Mouse (Mus musculus) neural tube, embryonic 13.5 days (tissue): ENCODE measurements around the gene Mcm6. TPM values are rescaled to one million over a fixed set of nuclear protein-coding genes. Genes with fewer than 3 reads are reported as not detected.
"Not testable (repeated sequence)": the region's sequence is repeated elsewhere in the genome, so short reads cannot be mapped to it uniquely, and the experiment has no call there.

Experiments
- ATAC-seq: fragments of 200-750 bp; cut with Nextera tagmentation; 2 replicates; pipeline ENCODE4 v1.8.0; 2017; ENCODE audit warnings: low read depth, mild to moderate bottlenecking, moderate TSS enrichment, moderate library complexity
- H3K27ac ChIP-seq: fragments of 300-500 bp; sonication (generic); replicated peaks from 2 replicates; pipeline ENCODE4 v1.5.1; 2015; ENCODE audit warnings: moderate library complexity, mild to moderate bottlenecking, inconsistent platforms
- H3K27me3 ChIP-seq: fragments of 300-500 bp; sonication (generic); 2 replicates; pipeline ENCODE4 v1.6.1; 2015; ENCODE audit warnings: mild to moderate bottlenecking, inconsistent platforms
- H3K36me3 ChIP-seq: fragments of 300-500 bp; sonication (generic); 2 replicates; pipeline ENCODE4 v1.6.1; 2015; ENCODE audit warnings: mild to moderate bottlenecking, inconsistent platforms
- H3K4me1 ChIP-seq: fragments of 300-500 bp; sonication (generic); replicated peaks from 2 replicates; pipeline ENCODE4 v1.6.1; 2015; ENCODE audit warnings: inconsistent platforms
- H3K4me2 ChIP-seq: fragments of 300-500 bp; sonication (generic); 2 replicates; pipeline ENCODE4 v1.6.1; 2015; ENCODE audit warnings: inconsistent platforms, mild to moderate bottlenecking, moderate library complexity
- H3K4me3 ChIP-seq: fragments of 300-500 bp; sonication (generic); 2 replicates; pipeline ENCODE4 v1.5.1; 2015; ENCODE audit warnings: mild to moderate bottlenecking, inconsistent platforms
- H3K9ac ChIP-seq: fragments of 300-500 bp; sonication (generic); 2 replicates; pipeline ENCODE4 v1.6.1; 2015; ENCODE audit warnings: moderate library complexity, mild to moderate bottlenecking, inconsistent platforms
- H3K9me3 ChIP-seq: fragments of 300-500 bp; sonication (generic); 2 replicates; pipeline ENCODE4 v1.6.1; 2016; ENCODE audit warnings: inconsistent platforms
- WGBS: fragments of 180-500 bp; shearing (Covaris S2); methylation state at CpG from one replicate; pipeline ENCODE4 v1.1.7; 2015; 5-methylcytosine and 5-hydroxymethylcytosine counted together
- polyA plus RNA-seq: library from polyadenylated mRNA; unstranded; fragments of >200 nt; fragmentation: Nextera tagmentation; extraction: Ambion mirVana; gene quantifications from 2 replicates; pipeline ENCODE4 v1.2.1, GENCODE M21; 2015

Gene Mcm6
- polyA plus RNA-seq, 1 experiment from 2014 or later = 66.4 TPM

GRCm38 (mm10) chr1:128324776-128325175 lies 34.7 kb downstream of the Mcm6 start:
- no peaks in the 10 kb centered on the region; the same call in 1 of the 2 replicates for H3K36me3 ChIP-seq
- H3K27ac ChIP-seq = no peak overlapping the region
- no peak overlapping the region for H3K9ac ChIP-seq
- no peak overlapping the region for H3K4me3 ChIP-seq
- no peaks in the 10 kb centered on the region for H3K27me3 ChIP-seq
- no peak for ATAC-seq
- WGBS = 87% methylated on average over 2 of the region's 2 CpGs
- H3K4me1 ChIP-seq = no peaks in the 10 kb centered on the region
- no peak overlapping the region for H3K4me2 ChIP-seq
- H3K9me3 ChIP-seq = no peaks in the 10 kb centered on the region

- H3K4me3 ChIP-seq = no peak overlapping the region
- no peaks in the 10 kb centered on the region for H3K27me3 ChIP-seq
- H3K9me3 ChIP-seq = no peaks in the 10 kb centered on the region
- no peaks in the 10 kb centered on the region; the same call in 1 of the 2 replicates for H3K36me3 ChIP-seq
- 90% methylated on average over 8 of the region's 8 CpGs for WGBS
- no peak overlapping the region for H3K9ac ChIP-seq
- no peaks in the 10 kb centered on the region for H3K4me1 ChIP-seq
- H3K4me2 ChIP-seq = no peak overlapping the region
- no peak for ATAC-seq
- H3K27ac ChIP-seq = no peak overlapping the region
Measured at GRCm38 (mm10) chr1:128323026-128323643, 36.3 kb downstream of the Mcm6 start.

- 87% methylated on average over 6 of the region's 6 CpGs for WGBS
- H3K9me3 ChIP-seq, ATAC-seq, H3K27me3 ChIP-seq, H3K36me3 ChIP-seq, H3K4me1 ChIP-seq, H3K9ac ChIP-seq, H3K27ac ChIP-seq, H3K4me2 ChIP-seq, H3K4me3 ChIP-seq: not testable (repeated sequence)
Measured at GRCm38 (mm10) chr1:128319266-128319665, 40.2 kb downstream of the Mcm6 start.

GRCm38 (mm10) chr1:128314665-128315064 lies 44.8 kb downstream of the Mcm6 start:
- H3K4me2 ChIP-seq = no peak overlapping the region
- no peaks in the 10 kb centered on the region for H3K4me1 ChIP-seq
- H3K9ac ChIP-seq = no peak overlapping the region
- no peak for ATAC-seq
- H3K9me3 ChIP-seq = no peaks in the 10 kb centered on the region
- H3K27ac ChIP-seq = no peak overlapping the region
- H3K27me3 ChIP-seq = no peaks in the 10 kb centered on the region
- H3K4me3 ChIP-seq = no peak overlapping the region
- WGBS = 69% methylated on average over 4 of the region's 4 CpGs
- no peaks in the 10 kb centered on the region for H3K36me3 ChIP-seq

GRCm38 (mm10) chr1:128309043-128309442 lies 50.4 kb downstream of the Mcm6 start:
- no peaks in the 10 kb centered on the region for H3K9me3 ChIP-seq
- no peak overlapping the region for H3K27ac ChIP-seq
- H3K36me3 ChIP-seq = no peaks in the 10 kb centered on the region
- H3K4me1 ChIP-seq = no peaks in the 10 kb centered on the region
- no peak overlapping the region for H3K4me3 ChIP-seq
- no peak for ATAC-seq
- H3K9ac ChIP-seq = no peak overlapping the region
- H3K4me2 ChIP-seq = no peak overlapping the region
- no peaks in the 10 kb centered on the region for H3K27me3 ChIP-seq
- 81% methylated on average over 3 of the region's 3 CpGs for WGBS

- Histone ChIP-seq H3K9ac (no peak overlapping the region), H3K36me3 (no peaks in the 10 kb centered on the region), H3K4me2 (no peak overlapping the region), H3K27ac (no peak overlapping the region), H3K4me3 (no peak overlapping the region), H3K4me1 (no peaks in the 10 kb centered on the region), H3K9me3 (no peaks in the 10 kb centered on the region), H3K27me3 (no peaks in the 10 kb centered on the region)
- peak; percentile 47; the same call in 1 of the 2 replicates for ATAC-seq
- 85% methylated on average over 16 of the region's 16 CpGs for WGBS
Measured at GRCm38 (mm10) chr1:128303900-128304299, 55.6 kb downstream of the Mcm6 start.

GRCm38 (mm10) chr1:128295717-128296528 lies 63.5 kb downstream of the Mcm6 start:
- Histone ChIP-seq H3K36me3 (no peaks in the 10 kb centered on the region), H3K9ac (no peak overlapping the region), H3K4me2 (no peak overlapping the region), H3K4me3 (no peak overlapping the region), H3K9me3 (no peaks in the 10 kb centered on the region), H3K27me3 (no peaks in the 10 kb centered on the region), H3K27ac (no peak overlapping the region), H3K4me1 (no peaks in the 10 kb centered on the region)
- WGBS = 77% methylated on average over 5 of the region's 5 CpGs
- peak; percentile 23; the same call in 1 of the 2 replicates for ATAC-seq

- no peaks in the 10 kb centered on the region for H3K27me3 ChIP-seq
- no peaks in the 10 kb centered on the region for H3K4me1 ChIP-seq
- H3K9ac ChIP-seq = no peak overlapping the region
- no peak overlapping the region for H3K4me3 ChIP-seq
- ATAC-seq = 0 out of 2 replicates have a peak, but pooled peaks have one; percentile 15
- 80% methylated on average over 8 of the region's 8 CpGs for WGBS
- H3K27ac ChIP-seq = no peak overlapping the region
- no peak overlapping the region for H3K4me2 ChIP-seq
- H3K9me3 ChIP-seq = no peaks in the 10 kb centered on the region
- H3K36me3 ChIP-seq = no peaks in the 10 kb centered on the region
Measured at GRCm38 (mm10) chr1:128295296-128295695, 64.2 kb downstream of the Mcm6 start.

- H3K9ac ChIP-seq = no peak overlapping the region
- H3K27me3 ChIP-seq = no peaks in the 10 kb centered on the region
- WGBS = 86% methylated on average over 12 of the region's 12 CpGs
- ATAC-seq = no peak
- no peaks in the 10 kb centered on the region for H3K36me3 ChIP-seq
- H3K4me1 ChIP-seq = no peaks in the 10 kb centered on the region
- H3K27ac ChIP-seq = no peak overlapping the region
- H3K4me2 ChIP-seq = no peak overlapping the region
- H3K4me3 ChIP-seq = no peak overlapping the region
- no peaks in the 10 kb centered on the region for H3K9me3 ChIP-seq
Measured at GRCm38 (mm10) chr1:128293524-128293923, 65.9 kb downstream of the Mcm6 start.

GRCm38 (mm10) chr1:128290295-128290694 lies 69.2 kb downstream of the Mcm6 start:
- no peak overlapping the region for H3K9ac ChIP-seq
- H3K4me3 ChIP-seq = no peak overlapping the region
- H3K27ac ChIP-seq = no peak overlapping the region
- 88% methylated on average over 5 of the region's 5 CpGs for WGBS
- H3K9me3 ChIP-seq = no peaks in the 10 kb centered on the region
- ATAC-seq = no peak
- H3K4me1 ChIP-seq = no peaks in the 10 kb centered on the region
- H3K4me2 ChIP-seq = no peak overlapping the region
- H3K27me3 ChIP-seq = no peaks in the 10 kb centered on the region
- H3K36me3 ChIP-seq = 0 out of 2 replicates have a peak, but pooled peaks cover 4% of the 10 kb centered on the region

GRCm38 (mm10) chr1:128285136-128285535 lies 74.3 kb downstream of the Mcm6 start:
- H3K4me2 ChIP-seq = no peak overlapping the region
- no peaks in the 10 kb centered on the region for H3K4me1 ChIP-seq
- no peaks in the 10 kb centered on the region for H3K27me3 ChIP-seq
- no peak overlapping the region for H3K27ac ChIP-seq
- peaks cover 41% of the 10 kb centered on the region for H3K36me3 ChIP-seq
- WGBS = 79% methylated on average over 9 of the region's 9 CpGs
- H3K4me3 ChIP-seq = no peak overlapping the region
- ATAC-seq = no peak
- H3K9ac ChIP-seq = no peak overlapping the region
- no peaks in the 10 kb centered on the region for H3K9me3 ChIP-seq

GRCm38 (mm10) chr1:128284157-128284690 lies 75.2 kb downstream of the Mcm6 start:
- no peak overlapping the region for H3K9ac ChIP-seq
- no peaks in the 10 kb centered on the region for H3K9me3 ChIP-seq
- H3K4me2 ChIP-seq = no peak overlapping the region
- H3K4me1 ChIP-seq = no peaks in the 10 kb centered on the region
- no peak overlapping the region for H3K27ac ChIP-seq
- H3K4me3 ChIP-seq = no peak overlapping the region
- H3K27me3 ChIP-seq = no peaks in the 10 kb centered on the region
- H3K36me3 ChIP-seq = peaks cover 50% of the 10 kb centered on the region
- 75% methylated on average over 8 of the region's 8 CpGs for WGBS
- no peak for ATAC-seq
